Mouse (Mus musculus) embryonic fibroblast, embryonic 13.5 days (primary cell): ENCODE measurements around the gene Olfr458.

ENCODE experiments used
- CTCF ChIP-seq: IDR thresholded peaks from 2 replicates; pipeline ENCODE4 v1.5.1; 2011; ENCODE audit warnings: mild to moderate bottlenecking, control low read depth, low read length, moderate library complexity, borderline replicate concordance; ENCODE audit not compliant: insufficient read depth
- POLR2A ChIP-seq: IDR thresholded peaks from 2 replicates; pipeline ENCODE4 v1.6.1; 2011; ENCODE audit warnings: low read depth, mild to moderate bottlenecking, control low read depth, low read length, moderate library complexity

DNA sequence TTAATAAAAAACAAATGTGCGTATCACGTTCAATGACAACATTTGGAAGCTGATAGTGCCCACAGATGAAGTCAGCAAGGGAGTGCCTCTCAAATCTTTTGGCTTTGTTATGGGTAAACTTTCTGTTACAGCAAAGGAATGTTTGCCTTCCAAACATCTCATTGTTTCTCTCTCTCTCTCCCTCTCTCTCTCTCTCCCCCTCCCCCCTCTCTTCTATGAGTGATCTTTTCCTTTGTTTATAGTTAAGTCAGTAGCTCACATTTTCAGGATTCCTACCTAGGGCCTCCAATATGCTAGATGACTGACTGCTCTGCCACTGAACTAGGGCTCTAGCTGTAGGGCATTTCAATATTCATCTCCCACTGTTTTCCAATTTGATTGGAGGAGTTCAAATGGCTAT lies 20.5 kb downstream of the Olfr458 start:
- TF ChIP-seq POLR2A = no peak
- no peak for TF ChIP-seq CTCF
